9 mouse cellular contexts compared by ENCODE assay signal in the genomic region with DNA sequence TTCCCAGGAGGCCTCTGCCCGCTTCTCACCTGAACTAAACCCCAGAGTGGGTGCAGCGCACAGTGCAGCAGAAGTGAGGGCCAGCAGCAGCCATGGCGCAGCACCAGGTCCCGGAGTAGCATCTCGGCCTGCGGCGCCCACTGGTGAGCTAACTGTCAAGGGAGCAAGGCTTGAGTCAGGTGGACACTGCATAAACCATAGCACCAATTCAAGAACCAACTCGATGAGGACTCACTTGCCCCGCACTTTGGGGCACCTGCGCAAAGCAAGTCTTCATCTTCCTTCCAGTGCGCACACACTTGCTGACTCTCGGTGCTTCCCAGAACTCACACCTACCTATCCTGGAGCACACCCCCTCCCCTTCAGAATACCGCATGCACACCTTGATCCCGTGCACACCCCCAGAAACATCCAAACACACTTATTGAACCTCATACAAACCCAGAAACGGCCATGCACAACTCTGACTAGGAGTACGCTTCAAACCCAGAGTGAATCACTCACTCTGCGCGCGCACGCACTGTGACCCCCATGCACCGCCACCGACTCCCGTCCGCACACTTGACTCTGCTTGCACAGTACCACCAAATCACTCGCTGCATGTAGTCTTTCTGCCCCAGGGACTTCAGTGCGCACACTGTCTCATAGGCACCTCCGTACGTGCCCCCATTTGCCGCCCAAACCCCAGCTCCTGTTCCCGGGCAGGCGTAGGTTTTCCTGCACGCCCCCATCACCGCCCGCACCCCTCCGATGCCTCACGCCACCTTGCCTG. TPM values are rescaled to one million over a fixed set of nuclear protein-coding genes. Genes with fewer than 3 reads are reported as not detected.
DNase-seq lines count a peak whose midpoint lies in the region; ATAC-seq and TF ChIP-seq lines count a peak whose summit lies in the region.
"Had no signal": no experiment of that assay in that cellular context is flagged by ENCODE, and none has a peak within 500 bp of the region (broad histone marks: within the 10 kb centered on the region; RNA-seq: fewer than 3 reads in every experiment).

No protein-coding gene starts in this region.

- no peaks in the 10 kb centered on the region for H3K9me3 ChIP-seq in forebrain, embryonic 11.5 days (ENCODE audit: control insufficient read depth, low read length)
- H3K9me3 ChIP-seq in limb, embryonic 14.5 days (ENCODE audit: control insufficient read depth, low read length): no peaks in the 10 kb centered on the region

- H3K36me3 ChIP-seq in forebrain, embryonic 11.5 days (ENCODE audit: control insufficient read depth, insufficient read depth, low read length): no peaks in the 10 kb centered on the region
- H3K36me3 ChIP-seq in limb, embryonic 14.5 days (ENCODE audit: control insufficient read depth, insufficient read depth, low read length): no peaks in the 10 kb centered on the region

- no peak for TF ChIP-seq POLR2A in limb, embryonic 14.5 days (IDR thresholded peaks at IDR 0.05; ENCODE audit: borderline replicate concordance, extremely low read depth, insufficient read depth, insufficient read length)

- peak overlapping the region; percentile 84 for H3K4me3 ChIP-seq in gastrocnemius, adult 2 months
- peak overlapping the region; percentile 65 for H3K4me3 ChIP-seq in forebrain, embryonic 11.5 days (ENCODE audit: low read depth, low read length)
- H3K4me3 ChIP-seq in limb, embryonic 14.5 days (replicated peaks; ENCODE audit: low read length): peak overlapping the region; percentile 77

- peak; percentile 25 for ATAC-seq in forebrain, embryonic 11.5 days (replicated peaks; ENCODE audit: low FRiP score)
- peak; percentile 3; the same call in 1 of the 2 replicates for ATAC-seq in limb, embryonic 14.5 days (ENCODE audit: low FRiP score, low read depth)
- no peak for ATAC-seq in erythroid progenitor cell, adult 5-6 weeks (replicated peaks; ENCODE audit: low FRiP score, poor library complexity, severe bottlenecking)

- 7% methylated on average over 35 of the region's 36 CpGs for WGBS in forebrain, embryonic 11.5 days
- WGBS in limb, embryonic 14.5 days: 12% methylated on average over 36 of the region's 36 CpGs

- H3K4me1 ChIP-seq in forebrain, embryonic 11.5 days (replicated peaks; ENCODE audit: control insufficient read depth, insufficient read depth, low read length): peaks cover 2% of the 10 kb centered on the region; the same call in 1 of the 2 replicates
- no peaks in the 10 kb centered on the region for H3K4me1 ChIP-seq in limb, embryonic 14.5 days (ENCODE audit: control insufficient read depth, insufficient read depth, low read length)

- intact Hi-C loops in gastrocnemius, adult 2 months (cut with DNase I): loop anchor here (1.0 to 5.0 kb wide), 2 partner anchors 61 to 96 kb away; no protein-coding TSS in a partner anchor

- H3K27me3 ChIP-seq in forebrain, embryonic 11.5 days (ENCODE audit: control insufficient read depth, insufficient read depth, low read length): peaks cover 20% of the 10 kb centered on the region
- H3K27me3 ChIP-seq in limb, embryonic 14.5 days (ENCODE audit: control insufficient read depth, insufficient read depth, low read length): peaks cover 28% of the 10 kb centered on the region; the same call in 1 of the 2 replicates

- no peak for TF ChIP-seq CTCF in gastrocnemius, adult 2 months (IDR thresholded peaks at IDR 0.05)

- H3K27ac ChIP-seq in gastrocnemius, adult 2 months: peak overlapping the region; percentile 93
- no peak overlapping the region for H3K27ac ChIP-seq in forebrain, embryonic 11.5 days (ENCODE audit: low read depth, low read length)
- H3K27ac ChIP-seq in limb, embryonic 14.5 days (replicated peaks; ENCODE audit: low read depth, low read length): no peak overlapping the region

- H3K9ac ChIP-seq in forebrain, embryonic 11.5 days (ENCODE audit: low read length): peak overlapping the region; percentile 73
- peak overlapping the region; percentile 79 for H3K9ac ChIP-seq in limb, embryonic 14.5 days (ENCODE audit: low read depth, low read length, severe bottlenecking)

- H3K4me2 ChIP-seq in forebrain, embryonic 11.5 days (ENCODE audit: low read depth, low read length, severe bottlenecking): peak overlapping the region; percentile 81
- peak overlapping the region; percentile 93 for H3K4me2 ChIP-seq in limb, embryonic 14.5 days (replicated peaks; ENCODE audit: low read depth, low read length, severe bottlenecking)

- DNase-seq in gastrocnemius, adult 2 months: peak; percentile 37
- no peak for DNase-seq in gastrocnemius, postnatal 25 days
- peak; percentile 62 for DNase-seq in ES-CJ7 (ENCODE audit: low read depth, low spot score)
- DNase-seq in forebrain, embryonic 11.5 days (ENCODE audit: low spot score): no peak
- no peak for DNase-seq in limb, embryonic 14.5 days (ENCODE audit: low spot score)
- DNase-seq in lung, postnatal 25 days (ENCODE audit: low spot score): no peak
- no peak for DNase-seq in natural killer cell, adult 2 months (ENCODE audit: low spot score in 2 of 2)

RNA-seq across cellular contexts. Expression of a gene that starts 0.5 kb away (rescaled TPM):
- 10 to 100 TPM; 20.8 to 28.6 TPM for total RNA-seq in gastrocnemius, adult 2 months (2021)
- total RNA-seq in gastrocnemius, postnatal 25 days (2021): 10 to 100 TPM; 20.1 to 21.1 TPM
- polyA plus RNA-seq in forebrain, embryonic 11.5 days (2014; fragmentation: Nextera tagmentation; extraction: Ambion mirVana): 0.31 and 0.95 TPM in 2 replicates
- polyA plus RNA-seq in limb, embryonic 14.5 days (2012; rRNA removed): 1.5 and 1.6 TPM in 2 replicates
- 0.48 and 0.53 TPM in 2 replicates for polyA plus RNA-seq in limb, embryonic 14.5 days (2014; fragmentation: Nextera tagmentation; extraction: Ambion mirVana)
- total RNA-seq in erythroid progenitor cell, adult 5-6 weeks (2015; ENCODE audit: low replicate concordance): not detected in 2 replicates
- not detected in 2 replicates for total RNA-seq in erythroid progenitor cell, adult 5-6 weeks (2017; ENCODE audit: low replicate concordance)
- polyA plus RNA-seq: C2C12 had no signal

Comparison
In these comparisons a context has a peak if more than half of its experiments do, and no peak if none do; other contexts are left out.
1. DNase-seq: peak in gastrocnemius, adult 2 months (single experiment) and ES-CJ7 (single experiment); none in gastrocnemius, postnatal 25 days (single experiment), forebrain, embryonic 11.5 days (single experiment), limb, embryonic 14.5 days (single experiment), lung, postnatal 25 days (single experiment) and natural killer cell, adult 2 months (0 of 2).
2. RNA of a gene that starts 0.5 kb away (total RNA-seq): 20.8 to 28.6 TPM in gastrocnemius, adult 2 months and 20.1 to 21.1 TPM in gastrocnemius, postnatal 25 days; not detected in erythroid progenitor cell, adult 5-6 weeks; every median in the first group is over 10 times any median in the second.
3. Peak in every context shown above with its lines, with median percentiles within 50 percentile points of each other: H3K4me3 ChIP-seq.